Mouse (Mus musculus): ENCODE data around the gene Dnah6.

DNA sequence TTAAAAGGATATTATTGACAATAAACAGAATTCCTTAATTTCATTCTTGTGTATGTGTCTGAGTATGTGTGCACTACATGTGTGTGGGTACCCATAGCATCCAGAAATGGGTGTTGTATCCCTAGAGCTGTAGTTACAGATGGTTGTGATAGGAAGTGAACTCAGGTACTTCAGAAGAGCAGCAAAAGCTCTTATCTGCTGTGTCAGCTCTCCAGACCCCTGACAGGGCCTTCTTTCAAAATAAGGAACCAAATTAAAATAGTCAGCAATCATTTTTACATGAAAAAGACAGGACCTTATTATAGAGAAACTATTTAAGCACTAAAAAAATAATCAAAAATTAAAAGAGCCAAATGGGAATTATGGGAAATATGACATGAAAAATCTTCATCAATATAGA lies 9.8 kb downstream of the Dnah6 start:
- TF ChIP-seq CTCF (IDR thresholded peaks at IDR 0.05) (no peak), EP300 (IDR thresholded peaks at IDR 0.05; ENCODE audit: insufficient read depth, low read depth, low read length) (no peak), POLR2A (IDR thresholded peaks at IDR 0.05; ENCODE audit: insufficient read depth, low read depth, low read length) (no peak)

All from heart, adult 2 months (tissue).